Mouse (Mus musculus) stomach, embryonic 16.5 days (tissue): ENCODE measurements around the gene Acsl1. TPM values are rescaled to one million over a fixed set of nuclear protein-coding genes. Genes with fewer than 3 reads are reported as not detected.
"Not testable (repeated sequence)": the region's sequence is repeated elsewhere in the genome, so short reads cannot be mapped to it uniquely, and the experiment has no call there.

Experiments used
- ATAC-seq: fragments of 200-750 bp; cut with Nextera tagmentation; 2 replicates; pipeline ENCODE4 v1.8.0; 2017; ENCODE audit warnings: moderate number of reproducible peaks, moderate TSS enrichment; ENCODE audit not compliant: insufficient read depth, low FRiP score
- H3K27ac ChIP-seq: fragments of 300-500 bp; sonication (generic); 2 replicates; pipeline ENCODE4 v1.5.1; 2014; ENCODE audit warnings: low read length
- H3K27me3 ChIP-seq: fragments of 300-500 bp; sonication (generic); 2 replicates; pipeline ENCODE4 v1.6.1; 2014; ENCODE audit warnings: low read length, control low read depth, mixed read lengths; ENCODE audit not compliant: control insufficient read depth, insufficient read depth
- H3K36me3 ChIP-seq: fragments of 300-500 bp; sonication (generic); 2 replicates; pipeline ENCODE4 v1.6.1; 2014; ENCODE audit warnings: low read length; ENCODE audit not compliant: control insufficient read depth, insufficient read depth
- H3K4me1 ChIP-seq: fragments of 300-500 bp; sonication (generic); 2 replicates; pipeline ENCODE4 v1.6.1; 2014; ENCODE audit warnings: low read length, control low read depth, mixed read lengths; ENCODE audit not compliant: control insufficient read depth, insufficient read depth
- H3K4me2 ChIP-seq: fragments of 300-500 bp; sonication (generic); 2 replicates; pipeline ENCODE4 v1.6.1; 2014; ENCODE audit warnings: low read depth, low read length, mixed read lengths
- H3K4me3 ChIP-seq: fragments of 300-500 bp; sonication (generic); replicated peaks from 2 replicates; pipeline ENCODE4 v1.5.1; 2014; ENCODE audit warnings: mild to moderate bottlenecking, low read length
- H3K9ac ChIP-seq: fragments of 300-500 bp; sonication (generic); 2 replicates; pipeline ENCODE4 v1.6.1; 2014; ENCODE audit warnings: low read length
- H3K9me3 ChIP-seq: fragments of 300-500 bp; sonication (generic); replicated peaks from 2 replicates; pipeline ENCODE4 v1.6.1; 2016; ENCODE audit warnings: low read length, control low read depth; ENCODE audit not compliant: control insufficient read depth
- WGBS: fragments of 180-500 bp; shearing (Covaris S2); extraction: QIAGEN DNeasy Blood & Tissue Kit; methylation state at CpG from one replicate; pipeline ENCODE4 v1.1.7; 2014; 5-methylcytosine and 5-hydroxymethylcytosine counted together
- polyA plus RNA-seq: library from polyadenylated mRNA; unstranded; fragments of >200 nt; fragmentation: Nextera tagmentation; extraction: Ambion mirVana; gene quantifications from 2 replicates; pipeline ENCODE4 v1.2.1, GENCODE M21; 2015

Gene Acsl1
- polyA plus RNA-seq, 1 experiment from 2014 or later = 33.4 TPM

GRCm38 (mm10) chr8:46569659-46570441, 99.0 kb downstream of the Acsl1 start:
- WGBS = 67% methylated on average over 19 of the region's 19 CpGs
- H3K4me1 ChIP-seq = no peaks in the 10 kb centered on the region
- H3K9me3 ChIP-seq = no peaks in the 10 kb centered on the region
- ATAC-seq = peak; percentile 34; the same call in 1 of the 2 replicates
- no peak overlapping the region for H3K9ac ChIP-seq
- H3K27me3 ChIP-seq = no peaks in the 10 kb centered on the region
- H3K4me2 ChIP-seq = no peak overlapping the region
- H3K4me3 ChIP-seq = no peak overlapping the region
- no peaks in the 10 kb centered on the region for H3K36me3 ChIP-seq
- H3K27ac ChIP-seq = 0 out of 2 replicates have a peak overlapping the region, but pooled peaks have one; percentile 62

GRCm38 (mm10) chr8:46570673-46571072, 99.8 kb downstream of the Acsl1 start:
- Histone ChIP-seq H3K4me1 (no peaks in the 10 kb centered on the region), H3K36me3 (no peaks in the 10 kb centered on the region), H3K9me3 (no peaks in the 10 kb centered on the region), H3K27me3 (no peaks in the 10 kb centered on the region), H3K9ac (no peak overlapping the region), H3K4me3 (no peak overlapping the region), H3K27ac (0 out of 2 replicates have a peak overlapping the region, but pooled peaks have one; percentile 62), H3K4me2 (no peak overlapping the region)
- peak; percentile 69; the same call in 1 of the 2 replicates for ATAC-seq
- WGBS = 68% methylated on average over 8 of the region's 14 CpGs

DNA sequence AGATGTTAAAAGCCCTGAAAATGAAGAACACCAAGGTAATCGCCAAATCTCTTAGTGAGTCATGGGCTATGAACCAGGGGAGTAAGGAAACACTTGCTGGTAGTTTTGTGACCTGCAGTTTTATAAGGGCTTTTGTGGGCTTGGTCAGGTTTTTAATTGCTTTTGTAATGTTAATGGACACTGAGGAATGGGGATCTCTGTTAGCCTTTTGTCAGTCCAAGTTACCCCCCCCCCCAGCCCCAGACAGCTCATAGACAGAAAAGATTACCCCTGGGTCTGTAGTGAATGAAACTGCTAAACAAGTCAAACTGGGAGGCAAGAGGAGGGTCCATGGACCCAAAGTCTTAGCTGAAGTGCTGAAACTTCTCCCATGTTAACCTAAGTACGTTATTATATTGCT, 102.6 kb downstream of the Acsl1 start:
- Histone ChIP-seq H3K4me3 (no peak overlapping the region), H3K4me2 (no peak overlapping the region), H3K4me1 (no peaks in the 10 kb centered on the region), H3K9ac (no peak overlapping the region), H3K27ac (no peak overlapping the region), H3K27me3 (no peaks in the 10 kb centered on the region), H3K36me3 (0 out of 2 replicates have a peak, but pooled peaks cover 6% of the 10 kb centered on the region), H3K9me3 (no peaks in the 10 kb centered on the region)
- 88% methylated on average over 2 of the region's 2 CpGs for WGBS
- ATAC-seq = no peak

DNA sequence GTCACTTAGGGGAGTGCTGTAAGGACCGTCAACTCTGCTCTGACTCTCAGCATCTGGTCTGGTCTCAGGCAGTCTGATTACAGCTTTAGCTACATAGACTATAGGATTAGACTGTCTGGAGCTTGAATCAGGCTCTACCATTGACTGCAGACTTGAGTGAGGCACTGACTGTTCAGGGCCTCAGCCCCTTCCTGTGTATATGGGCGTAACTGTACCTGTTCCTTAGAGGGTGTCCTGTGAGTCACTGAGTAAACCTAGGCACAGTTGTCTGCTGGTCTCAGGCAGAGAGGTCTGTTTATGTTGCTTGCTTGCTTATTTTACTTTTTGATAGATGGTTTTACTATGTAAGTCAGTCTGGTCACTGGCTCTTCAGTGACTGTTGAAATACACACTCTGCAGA, 103.1 kb downstream of the Acsl1 start:
- no peaks in the 10 kb centered on the region for H3K9me3 ChIP-seq
- H3K4me2 ChIP-seq = no peak overlapping the region
- no peaks in the 10 kb centered on the region for H3K4me1 ChIP-seq
- H3K4me3 ChIP-seq = no peak overlapping the region
- H3K27me3 ChIP-seq = no peaks in the 10 kb centered on the region
- H3K27ac ChIP-seq = no peak overlapping the region
- ATAC-seq = peak; percentile 54; the same call in 1 of the 2 replicates
- 76% methylated on average over 2 of the region's 2 CpGs for WGBS
- 0 out of 2 replicates have a peak, but pooled peaks cover 12% of the 10 kb centered on the region for H3K36me3 ChIP-seq
- no peak overlapping the region for H3K9ac ChIP-seq

- H3K4me3 ChIP-seq = no peak overlapping the region
- 94% methylated on average over 9 of the region's 9 CpGs for WGBS
- H3K27ac ChIP-seq = no peak overlapping the region
- no peaks in the 10 kb centered on the region for H3K4me1 ChIP-seq
- 0 out of 2 replicates have a peak, but pooled peaks cover 18% of the 10 kb centered on the region for H3K36me3 ChIP-seq
- no peak for ATAC-seq
- H3K4me2 ChIP-seq = no peak overlapping the region
- no peaks in the 10 kb centered on the region for H3K27me3 ChIP-seq
- H3K9ac ChIP-seq = no peak overlapping the region
- no peaks in the 10 kb centered on the region for H3K9me3 ChIP-seq
These were observed 108.0 kb downstream of the Acsl1 start for GRCm38 (mm10) chr8:46578794-46579193.

- not testable (repeated sequence) for ATAC-seq, H3K4me3 ChIP-seq, H3K4me2 ChIP-seq, H3K36me3 ChIP-seq, H3K4me1 ChIP-seq, H3K27me3 ChIP-seq, H3K9ac ChIP-seq, H3K27ac ChIP-seq, H3K9me3 ChIP-seq
- 64% methylated on average over 4 of the region's 4 CpGs for WGBS
These were observed 113.5 kb downstream of the Acsl1 start for GRCm38 (mm10) chr8:46584328-46584727.

GRCm38 (mm10) chr8:46585576-46585975, 114.7 kb downstream of the Acsl1 start:
- no peak overlapping the region for H3K4me3 ChIP-seq
- H3K27ac ChIP-seq = no peak overlapping the region
- H3K9me3 ChIP-seq = no peaks in the 10 kb centered on the region
- no peaks in the 10 kb centered on the region for H3K27me3 ChIP-seq
- H3K36me3 ChIP-seq = no peaks in the 10 kb centered on the region
- no peak for ATAC-seq
- WGBS = 70% methylated on average over 3 of the region's 3 CpGs
- H3K4me2 ChIP-seq = no peak overlapping the region
- no peak overlapping the region for H3K9ac ChIP-seq
- no peaks in the 10 kb centered on the region for H3K4me1 ChIP-seq

Other genes with a start within 250 kb of the Acsl1 start
- not detected in 2 replicates for gene Helt, start 176.4 kb upstream of the Acsl1 start, polyA plus RNA-seq
- 11.2 and 15.1 TPM in 2 replicates for gene Cenpu, start 81.0 kb downstream of the Acsl1 start, polyA plus RNA-seq
- 13.1 and 14.6 TPM in 2 replicates for gene Primpol, start 146.2 kb downstream of the Acsl1 start, polyA plus RNA-seq
- 59.8 and 65.4 TPM in 2 replicates for gene Casp3, start 146.3 kb downstream of the Acsl1 start, polyA plus RNA-seq